Mouse (Mus musculus) erythroblast, embryonic 14.5 days (primary cell): ENCODE measurements around the gene Apba1.

ENCODE experiments used
- GATA1 ChIP-seq: IDR thresholded peaks from 2 replicates; pipeline ENCODE4 v1.6.1; 2012; ENCODE audit warnings: low read length, inconsistent platforms, mixed read lengths
- TAL1 ChIP-seq: IDR thresholded peaks from 3 replicates; pipeline ENCODE4 v1.6.1; 2012; ENCODE audit warnings: low read length, inconsistent platforms, mixed read lengths

DNA sequence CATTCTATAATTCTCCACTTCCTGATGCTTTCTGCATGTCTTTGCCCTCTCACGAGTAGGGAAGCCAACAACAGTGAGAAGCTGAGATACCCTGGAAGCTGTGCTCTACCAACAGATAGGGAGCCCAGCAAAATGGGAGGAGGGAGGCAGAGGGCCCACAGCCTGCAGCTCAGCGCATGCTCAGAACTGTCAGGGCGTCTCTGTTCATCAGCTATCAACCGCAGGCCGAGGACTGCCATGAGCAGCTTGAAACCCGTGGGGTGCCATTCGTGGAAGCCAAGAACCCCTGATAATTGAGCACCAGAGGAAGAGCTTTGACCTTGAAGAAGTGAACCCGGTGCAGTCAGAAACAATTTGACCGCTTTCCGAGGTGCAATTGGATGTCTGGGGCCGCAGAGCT, 108.4 kb downstream of the Apba1 start:
- TF ChIP-seq GATA1 (no peak), TAL1 (no peak)
